Mouse (Mus musculus): ENCODE results near the gene Stk11ip. TPM values are rescaled to one million over a fixed set of nuclear protein-coding genes. Genes with fewer than 3 reads are reported as not detected.

The Stk11ip gene
- total and polyA plus RNA-seq, 3 experiments, result 7.3 to 19.8 (median 7.7) TPM

- Histone ChIP-seq H3K27ac (peak overlapping the region; percentile 33), H3K36me3 (ENCODE audit: control insufficient read depth, insufficient read depth, low read length) (no peaks in the 10 kb centered on the region), H3K27me3 (ENCODE audit: control insufficient read depth, insufficient read depth, low read length) (no peaks in the 10 kb centered on the region), H3K4me3 (no peak overlapping the region), H3K4me1 (ENCODE audit: control insufficient read depth, insufficient read depth, low read length) (peaks cover 3% of the 10 kb centered on the region; the same call in 1 of the 2 replicates), H3K9ac (ENCODE audit: low read depth, low read length) (peak overlapping the region; percentile 22; the same call in 1 of the 2 replicates), H3K79me2 (replicated peaks; ENCODE audit: control insufficient read depth, insufficient read depth, low read length) (no peaks in the 10 kb centered on the region)
- intact Hi-C loops (cut with DNase I), result loop anchor here (5.0 kb wide), 1 partner anchor 79 kb away; the partner anchor contains the start of genes Chpf and Tmem198
- 60% methylated on average over 9 of the region's 9 CpGs for WGBS
- TF ChIP-seq CTCF (IDR thresholded peaks at IDR 0.05) (no peak), EP300 (IDR thresholded peaks at IDR 0.05; ENCODE audit: insufficient read depth, low read depth, low read length) (no peak), POLR2A (IDR thresholded peaks at IDR 0.05; ENCODE audit: insufficient read depth, low read depth, low read length) (no peak)
- DNase-seq, result no peak
Observed at GRCm38 (mm10) chr1:75556143-75556781, 34.9 kb downstream of the Stk11ip start.

GRCm38 (mm10) chr1:75557041-75557440 is 35.7 kb downstream of the Stk11ip start:
- H3K36me3 ChIP-seq (ENCODE audit: control insufficient read depth, insufficient read depth, low read length), result no peaks in the 10 kb centered on the region
- 78% methylated on average over 7 of the region's 7 CpGs for WGBS
- intact Hi-C loops (cut with DNase I), result loop anchor here (5.0 kb wide), 1 partner anchor 80 kb away; the partner anchor contains the start of genes Chpf and Tmem198
- no peak for DNase-seq
- H3K4me3 ChIP-seq, result no peak overlapping the region
- no peak overlapping the region for H3K9ac ChIP-seq (ENCODE audit: low read depth, low read length)
- peaks cover 5% of the 10 kb centered on the region for H3K4me1 ChIP-seq (ENCODE audit: control insufficient read depth, insufficient read depth, low read length)
- no peaks in the 10 kb centered on the region for H3K27me3 ChIP-seq (ENCODE audit: control insufficient read depth, insufficient read depth, low read length)
- TF ChIP-seq POLR2A (IDR thresholded peaks at IDR 0.05; ENCODE audit: insufficient read depth, low read depth, low read length), result no peak
- no peak for TF ChIP-seq EP300 (IDR thresholded peaks at IDR 0.05; ENCODE audit: insufficient read depth, low read depth, low read length)
- TF ChIP-seq CTCF (IDR thresholded peaks at IDR 0.05), result no peak
- H3K79me2 ChIP-seq (replicated peaks; ENCODE audit: control insufficient read depth, insufficient read depth, low read length), result no peaks in the 10 kb centered on the region
- no peak overlapping the region; the same call in 1 of the 2 replicates for H3K27ac ChIP-seq

- 71% methylated on average over 18 of the region's 18 CpGs for WGBS
Observed at GRCm38 (mm10) chr1:75558388-75559178, 37.3 kb downstream of the Stk11ip start.

GRCm38 (mm10) chr1:75559212-75559925 is 38.0 kb downstream of the Stk11ip start:
- no peaks in the 10 kb centered on the region for H3K36me3 ChIP-seq (ENCODE audit: control insufficient read depth, insufficient read depth, low read length)
- no peaks in the 10 kb centered on the region for H3K27me3 ChIP-seq (ENCODE audit: control insufficient read depth, insufficient read depth, low read length)
- peak; percentile 90 to 91 for DNase-seq
- peak; percentile 95 for TF ChIP-seq EP300 (IDR thresholded peaks at IDR 0.05; ENCODE audit: insufficient read depth, low read depth, low read length)
- TF ChIP-seq POLR2A (IDR thresholded peaks at IDR 0.05; ENCODE audit: insufficient read depth, low read depth, low read length), result peak; percentile 35; the same call in 1 of the 2 replicates
- TF ChIP-seq CTCF (IDR thresholded peaks at IDR 0.05), result peak; percentile 98; the same call in 1 of the 2 replicates
- peak overlapping the region; percentile 31; the same call in 1 of the 2 replicates for H3K9ac ChIP-seq (ENCODE audit: low read depth, low read length)
- 5% methylated on average over 17 of the region's 17 CpGs for WGBS
- intact Hi-C loops (cut with DNase I), result loop anchor here (5.0 kb wide), 1 partner anchor 82 kb away; the partner anchor contains the start of genes Chpf and Tmem198
- peak overlapping the region; percentile 76 for H3K27ac ChIP-seq
- H3K4me3 ChIP-seq, result no peak overlapping the region
- no peaks in the 10 kb centered on the region for H3K79me2 ChIP-seq (replicated peaks; ENCODE audit: control insufficient read depth, insufficient read depth, low read length)
- H3K4me1 ChIP-seq (ENCODE audit: control insufficient read depth, insufficient read depth, low read length), result peaks cover 8% of the 10 kb centered on the region

More at GRCm38 (mm10) chr1:75558388-75559178, 37.3 kb downstream of the Stk11ip start:
- H3K27ac ChIP-seq, result peak overlapping the region; percentile 76
- no peaks in the 10 kb centered on the region for H3K79me2 ChIP-seq (replicated peaks; ENCODE audit: control insufficient read depth, insufficient read depth, low read length)
- intact Hi-C loops (cut with DNase I), result loop anchor here (5.0 kb wide), 1 partner anchor 81 kb away; the partner anchor contains the start of genes Chpf and Tmem198
- peaks cover 8% of the 10 kb centered on the region for H3K4me1 ChIP-seq (ENCODE audit: control insufficient read depth, insufficient read depth, low read length)
- H3K4me3 ChIP-seq, result no peak overlapping the region
- H3K36me3 ChIP-seq (ENCODE audit: control insufficient read depth, insufficient read depth, low read length), result no peaks in the 10 kb centered on the region
- H3K9ac ChIP-seq (ENCODE audit: low read depth, low read length), result no peak overlapping the region
- DNase-seq, result no peak
- no peaks in the 10 kb centered on the region for H3K27me3 ChIP-seq (ENCODE audit: control insufficient read depth, insufficient read depth, low read length)
- TF ChIP-seq CTCF (IDR thresholded peaks at IDR 0.05) (no peak), EP300 (IDR thresholded peaks at IDR 0.05; ENCODE audit: insufficient read depth, low read depth, low read length) (no peak)

GRCm38 (mm10) chr1:75560206-75560913 is 39.0 kb downstream of the Stk11ip start:
- WGBS, result 61% methylated on average over 12 of the region's 12 CpGs
- no peaks in the 10 kb centered on the region for H3K36me3 ChIP-seq (ENCODE audit: control insufficient read depth, insufficient read depth, low read length)
- H3K79me2 ChIP-seq (replicated peaks; ENCODE audit: control insufficient read depth, insufficient read depth, low read length), result no peaks in the 10 kb centered on the region
- no peak for DNase-seq
- intact Hi-C loops (cut with DNase I), result loop anchor here (5.0 kb wide), 1 partner anchor 37 kb away; no protein-coding TSS in a partner anchor
- no peak overlapping the region; the same call in 1 of the 2 replicates for H3K27ac ChIP-seq
- peaks cover 8% of the 10 kb centered on the region for H3K4me1 ChIP-seq (ENCODE audit: control insufficient read depth, insufficient read depth, low read length)
- H3K9ac ChIP-seq (ENCODE audit: low read depth, low read length), result no peak overlapping the region
- H3K27me3 ChIP-seq (ENCODE audit: control insufficient read depth, insufficient read depth, low read length), result no peaks in the 10 kb centered on the region
- TF ChIP-seq POLR2A (IDR thresholded peaks at IDR 0.05; ENCODE audit: insufficient read depth, low read depth, low read length) (0 out of 2 replicates have a peak, but pooled peaks have one; percentile 5), EP300 (IDR thresholded peaks at IDR 0.05; ENCODE audit: insufficient read depth, low read depth, low read length) (no peak), CTCF (IDR thresholded peaks at IDR 0.05) (no peak)
- H3K4me3 ChIP-seq, result no peak overlapping the region
